Mouse (Mus musculus): ENCODE results near the gene Bicc1.

GRCm38 (mm10) chr10:71137606-71138005 lies 21.9 kb downstream of the Bicc1 start:
- TF ChIP-seq CTCF (IDR thresholded peaks at IDR 0.05; ENCODE audit: borderline replicate concordance, control insufficient read depth, extremely low read depth, insufficient read depth, low read length, poor library complexity): no peak
- TF ChIP-seq POLR2A (IDR thresholded peaks at IDR 0.05; ENCODE audit: control insufficient read depth, extremely low read depth, insufficient read depth, low read length, poor library complexity): no peak
